Mouse (Mus musculus) E14TG2a.4 (cell line): Measurements from ENCODE around the gene Gm28374.

ENCODE experiments used
- CTCF ChIP-seq: conservative IDR thresholded peaks from 2 replicates; pipeline ENCODE4 v1.5.1; 2014; ENCODE audit warnings: low read length
- POU5F1 ChIP-seq: IDR thresholded peaks from 2 replicates; pipeline ENCODE4 v1.6.1; 2014; ENCODE audit warnings: low read length, borderline replicate concordance

GRCm38 (mm10) chr19:6082156-6082555 is at the start of gene Gm28374:
- TF ChIP-seq CTCF = no peak
- TF ChIP-seq POU5F1 = no peak
